Mouse (Mus musculus): ENCODE measurements at regions not wholly inside any gene's neighbourhood (a gene's known extent, or its start where the extent isn't known, plus 50 kb on each side); places are given as distances from the start of the nearest gene placed in this dataset.

DNA sequence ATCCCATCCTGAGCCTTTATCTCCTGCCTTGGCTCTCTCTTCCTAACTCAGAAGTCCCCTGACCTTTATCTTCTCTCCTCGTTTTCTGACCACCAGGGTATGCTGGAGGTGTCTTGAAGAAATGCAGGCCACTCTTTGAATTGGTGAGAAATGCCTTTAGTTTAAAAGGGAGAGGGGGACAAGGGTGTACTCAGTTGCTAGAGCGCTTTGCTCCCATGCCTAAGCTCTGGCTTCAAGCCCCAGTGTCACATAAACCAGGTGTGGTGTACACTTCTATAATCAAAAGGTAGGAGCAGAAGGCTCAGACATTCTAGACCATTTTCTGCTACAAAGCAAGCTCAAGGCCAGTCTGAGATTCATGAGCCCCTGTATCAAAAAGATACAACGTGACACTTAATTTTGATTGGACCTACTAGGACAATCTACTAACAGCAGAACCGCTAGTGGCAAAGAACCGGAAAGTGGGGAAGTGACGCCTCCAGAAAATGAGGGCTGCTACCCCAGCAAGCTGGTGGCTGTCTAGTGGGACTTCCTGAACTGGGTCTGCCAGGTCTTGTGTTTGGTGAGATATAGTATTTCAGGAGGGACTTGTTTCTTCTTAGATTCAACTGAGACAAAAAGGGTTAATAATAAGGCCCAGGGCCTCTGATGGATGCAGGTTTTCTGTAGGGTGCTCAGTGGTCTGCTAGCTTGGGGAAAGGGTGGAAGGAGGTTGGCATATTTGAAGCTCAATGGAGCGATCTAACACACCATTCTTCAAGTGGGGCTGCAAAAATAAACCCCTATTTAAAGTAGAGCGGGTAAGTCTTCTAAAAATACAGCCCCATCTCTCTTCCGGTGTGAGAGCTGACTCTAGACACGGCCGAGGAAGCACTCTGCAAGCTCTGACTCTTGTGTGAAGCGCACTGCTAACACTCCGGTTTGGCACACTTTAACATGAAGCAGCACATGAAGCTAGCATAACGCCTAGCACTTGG, 63.1 kb downstream of the Pkdcc start:
- TF ChIP-seq POLR2A (IDR thresholded peaks at IDR 0.05; ENCODE audit: insufficient read depth, low read length) (no peak), CTCF (IDR thresholded peaks at IDR 0.05; ENCODE audit: low read depth, low read length) (no peak)

Measured in ES-Bruce4 (cell line).